8 mouse cellular contexts compared by ENCODE assay signal in the genomic region with DNA sequence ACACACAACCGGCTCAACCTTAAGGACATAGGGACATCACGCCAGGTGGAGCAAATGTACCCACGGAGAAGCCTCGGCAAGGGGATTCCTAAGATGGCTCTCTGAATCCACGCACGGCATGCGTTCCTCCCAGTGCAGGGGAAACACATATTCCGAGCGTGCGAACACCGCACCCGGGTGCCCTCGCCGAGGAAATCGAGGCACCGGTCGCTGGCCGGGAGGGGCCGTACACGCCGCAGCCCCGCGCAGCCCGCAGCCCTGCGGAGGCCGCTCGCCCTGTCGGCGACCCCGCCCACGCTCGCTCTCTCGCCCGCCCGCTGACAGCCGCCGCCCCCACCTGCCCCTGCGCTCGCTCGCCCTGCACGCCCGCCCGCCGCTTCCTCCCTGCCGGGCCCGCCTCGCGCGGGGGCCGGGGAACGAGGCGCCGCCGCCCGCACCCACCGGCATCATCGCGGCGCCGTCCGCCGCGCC. TPM values are rescaled to one million over a fixed set of nuclear protein-coding genes. Genes with fewer than 3 reads are reported as not detected.
DNase-seq lines count a peak whose midpoint lies in the region; ATAC-seq and TF ChIP-seq lines count a peak whose summit lies in the region.

No protein-coding gene starts in this region.

- DNase-seq in forebrain, embryonic 11.5 days (ENCODE audit: low spot score) = peak; percentile 76
- peak; percentile 69 to 72 for DNase-seq in heart, postnatal 10 days
- DNase-seq in layer of hippocampus, adult 2 months (ENCODE audit: low spot score in 2 of 2) = peak in 1 of 2 experiments; percentile 50
- DNase-seq in lung, postnatal 25 days (ENCODE audit: low spot score) = peak; percentile 73
- peak; percentile 39 to 53 for DNase-seq in right cerebral cortex, adult 2 months (ENCODE audit: low spot score in 2 of 2)
- DNase-seq in urinary bladder, postnatal 4 days (ENCODE audit: low spot score in 2 of 2) = peak; percentile 44 to 65

- H3K4me2 ChIP-seq in forebrain, embryonic 11.5 days (ENCODE audit: low read depth, low read length, severe bottlenecking) = peak overlapping the region; percentile 87

- ATAC-seq in CD4-positive, CD25-positive, alpha-beta regulatory T cell, adult 4 months = peak; percentile 52
- ATAC-seq in forebrain, embryonic 11.5 days (replicated peaks; ENCODE audit: low FRiP score) = peak; percentile 73

- no peak for TF ChIP-seq CTCF in bone marrow, adult 2 months (IDR thresholded peaks at IDR 0.05; ENCODE audit: control insufficient read depth, insufficient read depth, low read length)
- no peak for TF ChIP-seq CTCF in layer of hippocampus, adult 2 months (conservative IDR thresholded peaks at IDR 0.05)

- H3K9me3 ChIP-seq in forebrain, embryonic 11.5 days (ENCODE audit: control insufficient read depth, low read length) = no peaks in the 10 kb centered on the region

- H3K27ac ChIP-seq in bone marrow, adult 2 months (ENCODE audit: control insufficient read depth, insufficient read depth, low read depth, low read length, poor library complexity) = peak overlapping the region; percentile 95
- H3K27ac ChIP-seq in forebrain, embryonic 11.5 days (ENCODE audit: low read depth, low read length) = peak overlapping the region; percentile 12; the same call in 1 of the 2 replicates
- H3K27ac ChIP-seq in layer of hippocampus, adult 2 months = peak overlapping the region; percentile 96

- 1% methylated on average over 60 of the region's 63 CpGs for WGBS in bone marrow, adult 2 months
- WGBS in forebrain, embryonic 11.5 days = under 1% methylated on average over 55 of the region's 63 CpGs

- no peak for TF ChIP-seq POLR2A in bone marrow, adult 2 months (IDR thresholded peaks at IDR 0.05; ENCODE audit: borderline replicate concordance, control insufficient read depth, low read depth, low read length)

- no peaks in the 10 kb centered on the region for H3K36me3 ChIP-seq in forebrain, embryonic 11.5 days (ENCODE audit: control insufficient read depth, insufficient read depth, low read length)

- H3K9ac ChIP-seq in forebrain, embryonic 11.5 days (ENCODE audit: low read length) = peak overlapping the region; percentile 66

- H3K27me3 ChIP-seq in forebrain, embryonic 11.5 days (ENCODE audit: control insufficient read depth, insufficient read depth, low read length) = peaks cover 17% of the 10 kb centered on the region

- H3K4me3 ChIP-seq in bone marrow, adult 2 months (replicated peaks; ENCODE audit: control insufficient read depth, low read depth, low read length) = peak overlapping the region; percentile 87
- H3K4me3 ChIP-seq in forebrain, embryonic 11.5 days (ENCODE audit: low read depth, low read length) = peak overlapping the region; percentile 67
- H3K4me3 ChIP-seq in layer of hippocampus, adult 2 months = peak overlapping the region; percentile 87

- intact Hi-C loops in heart, postnatal 10 days (cut with DNase I) = loop anchor here (2.0 kb wide), 2 partner anchors 29 to 37 kb away; no protein-coding TSS in a partner anchor

- no peaks in the 10 kb centered on the region; the same call in 1 of the 2 replicates for H3K4me1 ChIP-seq in bone marrow, adult 2 months (ENCODE audit: control insufficient read depth, insufficient read depth, low read length)
- peaks cover 2% of the 10 kb centered on the region; the same call in 1 of the 2 replicates for H3K4me1 ChIP-seq in forebrain, embryonic 11.5 days (replicated peaks; ENCODE audit: control insufficient read depth, insufficient read depth, low read length)

RNA-seq across cellular contexts. Expression of a gene that starts 0.5 kb away (rescaled TPM):
- 10 to 100 TPM; 10.7 to 15.1 TPM for polyA plus RNA-seq in CD4-positive, CD25-positive, alpha-beta regulatory T cell, adult 4 months (2017; shearing (Covaris generic))
- polyA plus RNA-seq in bone marrow, adult 2 months (2011; ENCODE audit: insufficient read depth, insufficient read length, low replicate concordance, missing spikeins) = 9.6 and 10.9 TPM in 2 replicates
- 6.3 and 7.6 TPM in 2 replicates for polyA plus RNA-seq in forebrain, embryonic 11.5 days (2014; fragmentation: Nextera tagmentation; extraction: Ambion mirVana)
- total RNA-seq in heart, postnatal 10 days (2021) = 10 to 100 TPM; 23.4 to 26.8 TPM
- total RNA-seq in layer of hippocampus, adult 2 months (2021) = 100 to 1,000 TPM; 101 to 106 TPM

RNA-seq across cellular contexts. Expression of a gene that starts 59.3 kb away (rescaled TPM):
- 100 to 1,000 TPM; 202 to 279 TPM for polyA plus RNA-seq in CD4-positive, CD25-positive, alpha-beta regulatory T cell, adult 4 months (2017; shearing (Covaris generic))
- polyA plus RNA-seq in bone marrow, adult 2 months (2011; ENCODE audit: insufficient read depth, insufficient read length, low replicate concordance, missing spikeins) = 196 and 245 TPM in 2 replicates
- polyA plus RNA-seq in forebrain, embryonic 11.5 days (2014; fragmentation: Nextera tagmentation; extraction: Ambion mirVana) = 524 and 551 TPM in 2 replicates
- total RNA-seq in heart, postnatal 10 days (2021) = 1,000 to 10,000 TPM; 1,429 to 1,432 TPM
- 100 to 1,000 TPM; 331 to 353 TPM for total RNA-seq in layer of hippocampus, adult 2 months (2021)

Comparison
In these comparisons a context has a peak if more than half of its experiments do, and no peak if none do; other contexts are left out.
1. H3K27ac ChIP-seq: peak in every context shown above with its lines; median percentile 96 in layer of hippocampus, adult 2 months; 95 in bone marrow, adult 2 months; 12 in forebrain, embryonic 11.5 days.